Mouse (Mus musculus): ENCODE measurements around the gene Uggt2. TPM values are rescaled to one million over a fixed set of nuclear protein-coding genes. Genes with fewer than 3 reads are reported as not detected.
A peak's percentile ranks its signal among the peaks of the same experiment; 100 is the strongest.

The Uggt2 gene
- total RNA-seq, 2 experiments from 2014 or later: 7.6 to 7.9 TPM

- DNase-seq: no peak
- intact Hi-C loops (cut with DNase I; ENCODE audit: low total_unique reads): no loop called here
Observed at GRCm38 (mm10) chr14:119040253-119040652, 59.0 kb downstream of the Uggt2 start.

- DNase-seq: no peak
- intact Hi-C loops (cut with DNase I; ENCODE audit: low total_unique reads): no loop called here
Observed at GRCm38 (mm10) chr14:119037755-119038154, 61.5 kb downstream of the Uggt2 start.

GRCm38 (mm10) chr14:119037076-119037683, 62.0 kb downstream of the Uggt2 start:
- intact Hi-C loops (cut with DNase I; ENCODE audit: low total_unique reads): no loop called here
- no peak for DNase-seq

- intact Hi-C loops (cut with DNase I; ENCODE audit: low total_unique reads): loop anchor here (5.0 kb wide), 1 partner anchor 40 kb away; no protein-coding TSS in a partner anchor
Observed at GRCm38 (mm10) chr14:119027675-119028253, 71.5 kb downstream of the Uggt2 start.

GRCm38 (mm10) chr14:119027130-119027529, 72.1 kb downstream of the Uggt2 start:
- DNase-seq: peak; percentile 47
- intact Hi-C loops (cut with DNase I; ENCODE audit: low total_unique reads): loop anchor here (5.0 kb wide), 1 partner anchor 40 kb away; no protein-coding TSS in a partner anchor

More at GRCm38 (mm10) chr14:119027675-119028253, 71.5 kb downstream of the Uggt2 start:
- DNase-seq: no peak

GRCm38 (mm10) chr14:119025889-119026288, 73.3 kb downstream of the Uggt2 start:
- intact Hi-C loops (cut with DNase I; ENCODE audit: low total_unique reads): loop anchor here (5.0 kb wide), 1 partner anchor 39 kb away; no protein-coding TSS in a partner anchor
- DNase-seq: no peak

GRCm38 (mm10) chr14:119013549-119013948, 85.7 kb downstream of the Uggt2 start:
- no peak for DNase-seq

GRCm38 (mm10) chr14:119012607-119013431, 86.4 kb downstream of the Uggt2 start:
- intact Hi-C loops (cut with DNase I; ENCODE audit: low total_unique reads): no loop called here
- peak; percentile 33 for DNase-seq

More at GRCm38 (mm10) chr14:119013549-119013948, 85.7 kb downstream of the Uggt2 start:
- intact Hi-C loops (cut with DNase I; ENCODE audit: low total_unique reads): no loop called here

- intact Hi-C loops (cut with DNase I; ENCODE audit: low total_unique reads): loop anchor here (10.0 kb wide), 1 partner anchor 85 kb away; the partner anchor contains the start of gene Dzip1
- DNase-seq: no peak
Observed at GRCm38 (mm10) chr14:119009531-119009930, 89.7 kb downstream of the Uggt2 start.

- DNase-seq: no peak
- intact Hi-C loops (cut with DNase I; ENCODE audit: low total_unique reads): loop anchor here (10.0 kb wide), 1 partner anchor 83 kb away; the partner anchor contains the start of gene Dzip1
Observed at GRCm38 (mm10) chr14:119008031-119008590, 91.1 kb downstream of the Uggt2 start.

GRCm38 (mm10) chr14:119007103-119007951, 91.9 kb downstream of the Uggt2 start:
- peak; percentile 96 for DNase-seq
- intact Hi-C loops (cut with DNase I; ENCODE audit: low total_unique reads): loop anchor here (10.0 kb wide), 1 partner anchor 83 kb away; the partner anchor contains the start of gene Dzip1

GRCm38 (mm10) chr14:119006441-119007102, 92.7 kb downstream of the Uggt2 start:
- intact Hi-C loops (cut with DNase I; ENCODE audit: low total_unique reads): loop anchor here (10.0 kb wide), 1 partner anchor 82 kb away; the partner anchor contains the start of gene Dzip1

GRCm38 (mm10) chr14:119005834-119006233, 93.4 kb downstream of the Uggt2 start:
- no peak for DNase-seq
- intact Hi-C loops (cut with DNase I; ENCODE audit: low total_unique reads): loop anchor here (10.0 kb wide), 1 partner anchor 81 kb away; the partner anchor contains the start of gene Dzip1

More at GRCm38 (mm10) chr14:119006441-119007102, 92.7 kb downstream of the Uggt2 start:
- no peak for DNase-seq

GRCm38 (mm10) chr14:119003320-119003719, 95.9 kb downstream of the Uggt2 start:
- intact Hi-C loops (cut with DNase I; ENCODE audit: low total_unique reads): loop anchor here (10.0 kb wide), 1 partner anchor 79 kb away; the partner anchor contains the start of gene Dzip1
- no peak for DNase-seq

GRCm38 (mm10) chr14:118995226-118995925, 103.9 kb downstream of the Uggt2 start:
- DNase-seq: no peak

GRCm38 (mm10) chr14:118987523-118988496, 111.4 kb downstream of the Uggt2 start:
- intact Hi-C loops (cut with DNase I; ENCODE audit: low total_unique reads): loop anchor here (5.0 kb wide), 1 partner anchor 39 kb away; no protein-coding TSS in a partner anchor
- DNase-seq: no peak

More at GRCm38 (mm10) chr14:118995226-118995925, 103.9 kb downstream of the Uggt2 start:
- intact Hi-C loops (cut with DNase I; ENCODE audit: low total_unique reads): no loop called here
